Mouse (Mus musculus) liver, adult 2 months (tissue): ENCODE data around the gene Tcf21. TPM values are rescaled to one million over a fixed set of nuclear protein-coding genes. Genes with fewer than 3 reads are reported as not detected.

Source experiments
- DNase-seq: peaks from one replicate; pipeline ENCODE4 v3.0.0-alpha.2; 2011; ENCODE audit warnings: low read depth, low spot score; ENCODE audit errors: extremely low read depth
- H3K27ac ChIP-seq: fragments of 200-500 bp; replicated peaks from 2 replicates; pipeline ENCODE4 v1.5.1; 2012; ENCODE audit warnings: low read depth, mild to moderate bottlenecking, control low read depth, inconsistent platforms, low read length; ENCODE audit not compliant: insufficient read depth
- H3K27me3 ChIP-seq: fragments of 200-500 bp; 2 replicates; pipeline ENCODE4 v1.6.1; 2012; ENCODE audit warnings: mild to moderate bottlenecking, moderate library complexity, low read length, inconsistent platforms; ENCODE audit not compliant: control insufficient read depth, insufficient read depth
- H3K36me3 ChIP-seq: fragments of 200-500 bp; 2 replicates; pipeline ENCODE4 v1.6.1; 2012; ENCODE audit warnings: low read length, inconsistent platforms; ENCODE audit not compliant: control insufficient read depth, insufficient read depth
- H3K4me1 ChIP-seq: fragments of 200-500 bp; 2 replicates; pipeline ENCODE4 v1.6.1; 2011; ENCODE audit warnings: low read length; ENCODE audit not compliant: control insufficient read depth, insufficient read depth
- H3K4me3 ChIP-seq: fragments of 200-500 bp; 2 replicates; pipeline ENCODE4 v1.5.1; 2011; ENCODE audit warnings: low read depth, mild to moderate bottlenecking, control low read depth, low read length, moderate library complexity; ENCODE audit not compliant: insufficient read depth
- H3K79me2 ChIP-seq: fragments of 200-500 bp; 2 replicates; pipeline ENCODE4 v1.6.1; 2012; ENCODE audit warnings: inconsistent platforms, mild to moderate bottlenecking, low read length, moderate library complexity; ENCODE audit not compliant: control insufficient read depth, insufficient read depth
- H3K9ac ChIP-seq: fragments of 200-500 bp; 2 replicates; pipeline ENCODE4 v1.6.1; 2012; ENCODE audit warnings: low read depth, mild to moderate bottlenecking, control low read depth, inconsistent platforms, low read length
- CTCF ChIP-seq: fragments of 200-500 bp; IDR thresholded peaks from 2 replicates; pipeline ENCODE4 v1.5.1; 2011; ENCODE audit warnings: low read depth, low read length, control low read depth
- POLR2A ChIP-seq: fragments of 200-500 bp; IDR thresholded peaks from 2 replicates; pipeline ENCODE4 v1.6.1; 2011; ENCODE audit warnings: low read length, control low read depth; ENCODE audit not compliant: insufficient read depth; ENCODE audit errors: extremely low read depth
- WGBS: fragments of 180-500 bp; shearing (Covaris S2); methylation state at CpG from one replicate; pipeline ENCODE4 v1.1.7; 2018; 5-methylcytosine and 5-hydroxymethylcytosine counted together
- polyA plus RNA-seq: library from polyadenylated mRNA; depleted of rRNA; stranded (reverse); fragments of >200 nt; gene quantifications from 2 replicates; pipeline ENCODE4 v1.2.3, GENCODE M21; 2012; rRNA removed
- total RNA-seq: library from RNA; depleted of rRNA; stranded (reverse); fragments of >200 nt; gene quantifications from 2 replicates; pipeline ENCODE4 v1.2.3, GENCODE M21; 2014; rRNA removed

Gene Tcf21
- total and polyA plus RNA-seq, 2 experiments, result 2.7 to 11.6 TPM

- no peaks in the 10 kb centered on the region; the same call in 1 of the 2 replicates for H3K27me3 ChIP-seq
- no peak overlapping the region for H3K9ac ChIP-seq
- no peak for DNase-seq
- no peaks in the 10 kb centered on the region for H3K79me2 ChIP-seq
- no peak overlapping the region for H3K4me3 ChIP-seq
- no peak overlapping the region for H3K27ac ChIP-seq
- no peaks in the 10 kb centered on the region for H3K36me3 ChIP-seq
- TF ChIP-seq POLR2A (no peak), CTCF (no peak)
- no peaks in the 10 kb centered on the region for H3K4me1 ChIP-seq
- 77% methylated on average over 2 of the region's 2 CpGs for WGBS
These were observed 44.5 kb downstream of the Tcf21 start for GRCm38 (mm10) chr10:22775456-22775855.

- WGBS, result 24% methylated on average over 3 of the region's 3 CpGs
- Histone ChIP-seq H3K79me2 (no peaks in the 10 kb centered on the region), H3K9ac (no peak overlapping the region), H3K4me3 (no peak overlapping the region), H3K27ac (no peak overlapping the region), H3K36me3 (no peaks in the 10 kb centered on the region), H3K27me3 (no peaks in the 10 kb centered on the region; the same call in 1 of the 2 replicates), H3K4me1 (no peaks in the 10 kb centered on the region)
- DNase-seq, result peak; percentile 77
- TF ChIP-seq CTCF, result no peak
- TF ChIP-seq POLR2A, result no peak
These were observed 45.3 kb downstream of the Tcf21 start for GRCm38 (mm10) chr10:22774626-22775025.

Other genes with a start within 250 kb of the Tcf21 start
- 0.13 and 0.46 TPM in 2 replicates for gene Slc2a12, start 175.2 kb downstream of the Tcf21 start, total RNA-seq
- gene Slc2a12, start 175.2 kb downstream of the Tcf21 start, polyA plus RNA-seq, result 0.05 and 0.13 TPM in 2 replicates
- gene Tbpl1, start 88.2 kb downstream of the Tcf21 start, total RNA-seq, result 7.8 and 8.3 TPM in 2 replicates
- gene Tbpl1, start 88.2 kb downstream of the Tcf21 start, polyA plus RNA-seq, result 6.0 and 7.9 TPM in 2 replicates